8 mouse cellular contexts compared by ENCODE assay signal in genomic region chr13:115089395-115090025, GRCm38 (mm10). TPM values are rescaled to one million over a fixed set of nuclear protein-coding genes. Genes with fewer than 3 reads are reported as not detected.
DNase-seq lines count a peak whose midpoint lies in the region; ATAC-seq and TF ChIP-seq lines count a peak whose summit lies in the region.

No protein-coding gene starts in this region.

- peaks cover 5% of the 10 kb centered on the region for H3K36me3 ChIP-seq in embryonic facial prominence, embryonic 11.5 days (replicated peaks; ENCODE audit: control insufficient read depth, insufficient read depth, low read depth, low read length)
- peaks cover 23% of the 10 kb centered on the region for H3K36me3 ChIP-seq in heart, embryonic 10.5 days
- H3K36me3 ChIP-seq in kidney, adult 2 months (ENCODE audit: control insufficient read depth, insufficient read depth, low read length) = peaks cover 5% of the 10 kb centered on the region
- H3K36me3 ChIP-seq in myocyte (ENCODE audit: control insufficient read depth, insufficient read depth) = no peaks in the 10 kb centered on the region
- no peaks in the 10 kb centered on the region for H3K36me3 ChIP-seq in thymus, adult 2 months (ENCODE audit: control insufficient read depth, insufficient read depth, low read length)

- 9% methylated on average over 34 of the region's 35 CpGs for WGBS in embryonic facial prominence, embryonic 11.5 days
- WGBS in heart, embryonic 10.5 days = 4% methylated on average over 30 of the region's 35 CpGs
- under 1% methylated on average over 35 of the region's 35 CpGs for WGBS in kidney, adult 2 months
- 3% methylated on average over 35 of the region's 35 CpGs for WGBS in thymus, adult 2 months

- H3K27me3 ChIP-seq in embryonic facial prominence, embryonic 11.5 days (ENCODE audit: control insufficient read depth, insufficient read depth, low read length) = no peaks in the 10 kb centered on the region
- no peaks in the 10 kb centered on the region for H3K27me3 ChIP-seq in heart, embryonic 10.5 days (ENCODE audit: insufficient read depth, poor library complexity, severe bottlenecking)
- no peaks in the 10 kb centered on the region for H3K27me3 ChIP-seq in kidney, adult 2 months (replicated peaks; ENCODE audit: control insufficient read depth, insufficient read depth, low read length)
- H3K27me3 ChIP-seq in myocyte (ENCODE audit: control insufficient read depth, insufficient read depth, insufficient read length) = no peaks in the 10 kb centered on the region
- H3K27me3 ChIP-seq in thymus, adult 2 months (ENCODE audit: control insufficient read depth, insufficient read depth, low read length) = no peaks in the 10 kb centered on the region

- peak; percentile 3 to 11 for DNase-seq in CD8-positive naive resting alpha-beta T cell, adult 2 months (ENCODE audit: low read depth in 2 of 2, low spot score in 2 of 2)
- peak; percentile 31 for DNase-seq in adrenal gland, adult 8-10 months
- no peak for DNase-seq in embryonic facial prominence, embryonic 11.5 days (ENCODE audit: low spot score)
- peak; percentile 87 for DNase-seq in heart, embryonic 10.5 days (ENCODE audit: low spot score)
- DNase-seq in kidney, adult 2 months = peak; percentile 80
- peak; percentile 74 for DNase-seq in liver
- DNase-seq in thymus, adult 2 months = peak; percentile 39

- H3K4me2 ChIP-seq in embryonic facial prominence, embryonic 11.5 days (ENCODE audit: low read depth, low read length) = peak overlapping the region; percentile 91
- H3K4me2 ChIP-seq in myocyte (ENCODE audit: low read depth) = peak overlapping the region; percentile 79

- peak; percentile 77 for ATAC-seq in embryonic facial prominence, embryonic 11.5 days (replicated peaks; ENCODE audit: insufficient number of reproducible peaks, low FRiP score, low TSS enrichment, low read depth)

- no peaks in the 10 kb centered on the region for H3K79me2 ChIP-seq in myocyte (ENCODE audit: control insufficient read depth, insufficient read depth)

- peak; percentile 17 for TF ChIP-seq POLR2A in kidney, adult 2 months (IDR thresholded peaks at IDR 0.05; ENCODE audit: low read depth, low read length)
- TF ChIP-seq POLR2A in myocyte (IDR thresholded peaks at IDR 0.05; ENCODE audit: insufficient read length, low read depth) = no peak
- no peak for TF ChIP-seq POLR2A in thymus, adult 2 months (IDR thresholded peaks at IDR 0.05; ENCODE audit: control insufficient read depth, extremely low read depth, insufficient read depth, low read length, poor library complexity)

- peak overlapping the region; percentile 54 for H3ac ChIP-seq in myocyte (ENCODE audit: control insufficient read depth, insufficient read length)

- peak overlapping the region; percentile 52; the same call in 1 of the 2 replicates for H3K27ac ChIP-seq in embryonic facial prominence, embryonic 11.5 days (replicated peaks; ENCODE audit: low read depth, low read length)
- peak overlapping the region; percentile 96 for H3K27ac ChIP-seq in heart, embryonic 10.5 days
- H3K27ac ChIP-seq in kidney, adult 2 months (ENCODE audit: insufficient read depth, low read depth, low read length) = peak overlapping the region; percentile 66
- no peak overlapping the region for H3K27ac ChIP-seq in thymus, adult 2 months (ENCODE audit: control insufficient read depth, insufficient read depth, low read length)

- no peak for TF ChIP-seq CTCF in kidney, adult 2 months (conservative IDR thresholded peaks at IDR 0.05; ENCODE audit: insufficient read depth, insufficient read length, low read depth, low read length)
- TF ChIP-seq CTCF in thymus, adult 2 months (IDR thresholded peaks at IDR 0.05; ENCODE audit: borderline replicate concordance, control insufficient read depth, extremely low read depth, insufficient read depth, low read length, poor library complexity) = no peak

- H3K4me3 ChIP-seq in embryonic facial prominence, embryonic 11.5 days (ENCODE audit: low read depth, low read length) = peak overlapping the region; percentile 62
- H3K4me3 ChIP-seq in heart, embryonic 10.5 days = peak overlapping the region; percentile 73
- H3K4me3 ChIP-seq in kidney, adult 2 months (ENCODE audit: insufficient read depth, low read depth, low read length) = peak overlapping the region; percentile 64
- peak overlapping the region; percentile 61 for H3K4me3 ChIP-seq in myocyte
- peak overlapping the region; percentile 66 for H3K4me3 ChIP-seq in thymus, adult 2 months (ENCODE audit: control insufficient read depth, insufficient read depth, low read length)

- H3K4me1 ChIP-seq in embryonic facial prominence, embryonic 11.5 days (ENCODE audit: control insufficient read depth, insufficient read depth, low read length) = no peaks in the 10 kb centered on the region
- peaks cover 42% of the 10 kb centered on the region for H3K4me1 ChIP-seq in heart, embryonic 10.5 days
- H3K4me1 ChIP-seq in kidney, adult 2 months (ENCODE audit: control insufficient read depth, insufficient read depth, low read length) = peaks cover 17% of the 10 kb centered on the region; the same call in 1 of the 2 replicates
- H3K4me1 ChIP-seq in thymus, adult 2 months (replicated peaks; ENCODE audit: control insufficient read depth, insufficient read depth, low read length) = peaks cover 15% of the 10 kb centered on the region

- H3K9me3 ChIP-seq in embryonic facial prominence, embryonic 11.5 days (replicated peaks; ENCODE audit: control insufficient read depth, low read length) = no peaks in the 10 kb centered on the region
- H3K9me3 ChIP-seq in heart, embryonic 10.5 days = no peaks in the 10 kb centered on the region

- H3K9ac ChIP-seq in embryonic facial prominence, embryonic 11.5 days (replicated peaks; ENCODE audit: low read length) = peak overlapping the region; percentile 76

TF ChIP-seq in myocyte, 11 proteins besides CTCF, POLR2A, EP300 and RAD21:
- TF ChIP-seq E2F4 (IDR thresholded peaks at IDR 0.05; ENCODE audit: insufficient read depth) = no peak
- no peak for TF ChIP-seq POLR2AphosphoS2 (IDR thresholded peaks at IDR 0.05; ENCODE audit: insufficient read length, low read depth)
- TF ChIP-seq CEBPB (IDR thresholded peaks at IDR 0.05; ENCODE audit: insufficient read depth, poor library complexity, severe bottlenecking) = no peak
- no peak for TF ChIP-seq USF1 (IDR thresholded peaks at IDR 0.05; ENCODE audit: low read depth)
- TF ChIP-seq SRF (IDR thresholded peaks at IDR 0.05; ENCODE audit: control insufficient read depth, insufficient read length, low read depth) = no peak
- TF ChIP-seq TCF3 (IDR thresholded peaks at IDR 0.05; ENCODE audit: insufficient read length, low read depth) = no peak
- no peak for TF ChIP-seq MYOG (IDR thresholded peaks at IDR 0.05; ENCODE audit: control insufficient read depth in 1 of 3, insufficient read depth in 1 of 3, insufficient read length in 2 of 3, low read depth in 2 of 3)
- no peak for TF ChIP-seq TCF12 (IDR thresholded peaks at IDR 0.05; ENCODE audit: insufficient read depth, poor library complexity, severe bottlenecking)

RNA-seq across cellular contexts. Expression of gene Pelo, which starts 0.5 kb away (rescaled TPM):
- 10 to 100 TPM; 23.6 to 29.1 (median 27.1) TPM for total RNA-seq in adrenal gland, adult 8-10 months (2022)
- 7.6 and 9.4 TPM in 2 replicates for polyA plus RNA-seq in embryonic facial prominence, embryonic 11.5 days (2014; fragmentation: Nextera tagmentation; extraction: Ambion mirVana)
- 9.1 and 9.5 TPM in 2 replicates for polyA plus RNA-seq in heart, embryonic 10.5 days (2016; fragmentation: Nextera tagmentation; extraction: Ambion mirVana)
- 29.0 and 32.3 TPM in 2 replicates for polyA plus RNA-seq in kidney, adult 2 months (2012; rRNA removed)
- polyA plus RNA-seq in myocyte (2012; fragmentation: generic; extraction: Trizol) = 23.7 TPM
- polyA plus RNA-seq in thymus, adult 2 months (2012; rRNA removed) = 21.1 and 23.0 TPM in 2 replicates

RNA-seq across cellular contexts. Expression of gene Gm49395, which starts 12.2 kb away (rescaled TPM):
- total RNA-seq in adrenal gland, adult 8-10 months (2022) = 1 to 10 TPM; 4.4 to 10.0 (median 8.7) TPM
- polyA plus RNA-seq in embryonic facial prominence, embryonic 11.5 days (2014; fragmentation: Nextera tagmentation; extraction: Ambion mirVana) = 1.3 and 2.3 TPM in 2 replicates
- 7.3 and 9.0 TPM in 2 replicates for polyA plus RNA-seq in heart, embryonic 10.5 days (2016; fragmentation: Nextera tagmentation; extraction: Ambion mirVana)
- 3.8 and 7.4 TPM in 2 replicates for polyA plus RNA-seq in kidney, adult 2 months (2012; rRNA removed)
- polyA plus RNA-seq in myocyte (2012; fragmentation: generic; extraction: Trizol) = 0.23 TPM
- polyA plus RNA-seq in thymus, adult 2 months (2012; rRNA removed) = 0.62 and 1.5 TPM in 2 replicates

RNA-seq across cellular contexts. Expression of gene Itga1, which starts 12.3 kb away (rescaled TPM):
- total RNA-seq in adrenal gland, adult 8-10 months (2022) = 10 to 100 TPM; 20.6 to 36.0 (median 29.8) TPM
- polyA plus RNA-seq in embryonic facial prominence, embryonic 11.5 days (2014; fragmentation: Nextera tagmentation; extraction: Ambion mirVana) = 2.6 and 4.2 TPM in 2 replicates
- 15.8 and 26.1 TPM in 2 replicates for polyA plus RNA-seq in heart, embryonic 10.5 days (2016; fragmentation: Nextera tagmentation; extraction: Ambion mirVana)
- 16.5 and 17.9 TPM in 2 replicates for polyA plus RNA-seq in kidney, adult 2 months (2012; rRNA removed)
- 0.11 TPM for polyA plus RNA-seq in myocyte (2012; fragmentation: generic; extraction: Trizol)
- polyA plus RNA-seq in thymus, adult 2 months (2012; rRNA removed) = 2.0 and 2.2 TPM in 2 replicates
